Mouse (Mus musculus): ENCODE data around the gene Stra8.

- no peak for TF ChIP-seq CTCF (IDR thresholded peaks at IDR 0.05)
- TF ChIP-seq EP300 (IDR thresholded peaks at IDR 0.05), result no peak
Measured at GRCm38 (mm10) chr6:34895569-34895968, 24.4 kb upstream of the Stra8 start.

Measured in lung, postnatal 0 days (tissue).